Mouse (Mus musculus) stomach, embryonic 14.5 days (tissue): Measurements from ENCODE around the gene Gp5. TPM values are rescaled to one million over a fixed set of nuclear protein-coding genes. Genes with fewer than 3 reads are reported as not detected.

ENCODE experiments used
- ATAC-seq: fragments of 200-750 bp; cut with Nextera tagmentation; 2 replicates; pipeline ENCODE4 v1.8.0; 2017; ENCODE audit warnings: low read depth, moderate TSS enrichment; ENCODE audit not compliant: insufficient number of reproducible peaks, insufficient read depth, low FRiP score
- H3K27ac ChIP-seq: fragments of 300-500 bp; sonication (generic); 2 replicates; pipeline ENCODE4 v1.5.1; 2014; ENCODE audit warnings: mild to moderate bottlenecking, low read length, moderate library complexity, mixed read lengths
- H3K27me3 ChIP-seq: fragments of 300-500 bp; sonication (generic); 2 replicates; pipeline ENCODE4 v1.6.1; 2014; ENCODE audit warnings: low read length, control low read depth, mixed read lengths; ENCODE audit not compliant: control insufficient read depth, insufficient read depth
- H3K36me3 ChIP-seq: fragments of 300-500 bp; sonication (generic); 2 replicates; pipeline ENCODE4 v1.6.1; 2014; ENCODE audit warnings: mild to moderate bottlenecking, control low read depth, low read length, moderate library complexity, mixed read lengths; ENCODE audit not compliant: control insufficient read depth, insufficient read depth
- H3K4me1 ChIP-seq: fragments of 300-500 bp; sonication (generic); 2 replicates; pipeline ENCODE4 v1.6.1; 2014; ENCODE audit warnings: low read length, control low read depth, mixed read lengths; ENCODE audit not compliant: control insufficient read depth, insufficient read depth
- H3K4me2 ChIP-seq: fragments of 300-500 bp; sonication (generic); replicated peaks from 2 replicates; pipeline ENCODE4 v1.6.1; 2014; ENCODE audit warnings: low read depth, low read length, control low read depth
- H3K4me3 ChIP-seq: fragments of 300-500 bp; sonication (generic); 2 replicates; pipeline ENCODE4 v1.5.1; 2014; ENCODE audit warnings: low read depth, low read length, control low read depth
- H3K9ac ChIP-seq: fragments of 300-500 bp; sonication (generic); replicated peaks from 2 replicates; pipeline ENCODE4 v1.6.1; 2014; ENCODE audit warnings: low read depth, mild to moderate bottlenecking, control low read depth, low read length, moderate library complexity, mixed read lengths
- H3K9me3 ChIP-seq: fragments of 300-500 bp; sonication (generic); 2 replicates; pipeline ENCODE4 v1.6.1; 2016; ENCODE audit warnings: low read depth, low read length, control low read depth; ENCODE audit not compliant: control insufficient read depth
- WGBS: fragments of 180-500 bp; shearing (Covaris S2); extraction: QIAGEN DNeasy Blood & Tissue Kit; methylation state at CpG from one replicate; pipeline ENCODE4 v1.1.7; 2014; 5-methylcytosine and 5-hydroxymethylcytosine counted together
- polyA plus RNA-seq: library from polyadenylated mRNA; unstranded; fragments of >200 nt; fragmentation: Nextera tagmentation; extraction: Ambion mirVana; gene quantifications from 2 replicates; pipeline ENCODE4 v1.2.1, GENCODE M21; 2014

Gene Gp5
- polyA plus RNA-seq, 1 experiment from 2014 or later = 0.65 TPM

- H3K9ac ChIP-seq = no peak overlapping the region
- WGBS = 94% methylated on average over 4 of the region's 4 CpGs
- no peak overlapping the region for H3K4me2 ChIP-seq
- H3K4me1 ChIP-seq = 0 out of 2 replicates have a peak, but pooled peaks cover 5% of the 10 kb centered on the region
- H3K36me3 ChIP-seq = no peaks in the 10 kb centered on the region
- H3K4me3 ChIP-seq = no peak overlapping the region
- no peaks in the 10 kb centered on the region for H3K9me3 ChIP-seq
- H3K27ac ChIP-seq = no peak overlapping the region
- ATAC-seq = no peak
- H3K27me3 ChIP-seq = peaks cover 16% of the 10 kb centered on the region
Measured at GRCm38 (mm10) chr16:30306102-30306501, 4.5 kb downstream of the Gp5 start.

- Histone ChIP-seq H3K4me2 (no peak overlapping the region), H3K36me3 (no peaks in the 10 kb centered on the region), H3K27me3 (peaks cover 12% of the 10 kb centered on the region; the same call in 1 of the 2 replicates), H3K4me3 (no peak overlapping the region), H3K9ac (no peak overlapping the region), H3K27ac (no peak overlapping the region), H3K9me3 (no peaks in the 10 kb centered on the region), H3K4me1 (0 out of 2 replicates have a peak, but pooled peaks cover 5% of the 10 kb centered on the region)
- no peak for ATAC-seq
- WGBS = 55% methylated on average over 5 of the region's 5 CpGs
Measured at GRCm38 (mm10) chr16:30304236-30304635, 6.3 kb downstream of the Gp5 start.

GRCm38 (mm10) chr16:30303411-30303810, 7.2 kb downstream of the Gp5 start:
- no peak for ATAC-seq
- H3K27ac ChIP-seq = no peak overlapping the region
- H3K4me1 ChIP-seq = 0 out of 2 replicates have a peak, but pooled peaks cover 2% of the 10 kb centered on the region
- H3K27me3 ChIP-seq = peaks cover 10% of the 10 kb centered on the region; the same call in 1 of the 2 replicates
- 71% methylated on average over 2 of the region's 2 CpGs for WGBS
- no peak overlapping the region for H3K4me3 ChIP-seq
- H3K4me2 ChIP-seq = no peak overlapping the region
- no peaks in the 10 kb centered on the region for H3K9me3 ChIP-seq
- no peak overlapping the region for H3K9ac ChIP-seq
- H3K36me3 ChIP-seq = no peaks in the 10 kb centered on the region

DNA sequence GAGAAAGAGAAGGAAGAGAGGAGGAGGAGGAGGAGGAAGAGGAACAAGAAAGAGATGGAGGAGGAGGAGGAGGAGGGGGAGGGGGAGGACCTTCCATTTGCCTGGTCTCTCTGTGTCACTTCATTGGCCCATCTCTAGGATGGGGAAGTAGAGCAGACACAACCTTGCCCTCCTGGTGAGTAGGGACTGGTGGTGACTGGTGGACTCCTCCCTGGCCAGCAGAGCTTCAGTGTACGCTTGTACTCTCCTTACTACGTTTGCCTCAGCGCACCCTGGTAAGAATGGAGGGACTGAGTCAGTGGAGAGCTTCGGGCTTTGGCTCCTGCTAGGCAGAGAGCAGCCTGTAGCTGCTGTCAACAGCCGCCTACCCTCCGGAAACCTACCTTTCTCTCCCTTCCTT, 7.9 kb downstream of the Gp5 start:
- Histone ChIP-seq H3K4me2 (no peak overlapping the region), H3K9ac (no peak overlapping the region), H3K9me3 (no peaks in the 10 kb centered on the region), H3K4me3 (no peak overlapping the region), H3K36me3 (no peaks in the 10 kb centered on the region), H3K4me1 (no peaks in the 10 kb centered on the region), H3K27me3 (peaks cover 5% of the 10 kb centered on the region; the same call in 1 of the 2 replicates), H3K27ac (no peak overlapping the region)
- 85% methylated on average over 6 of the region's 6 CpGs for WGBS
- ATAC-seq = no peak

DNA sequence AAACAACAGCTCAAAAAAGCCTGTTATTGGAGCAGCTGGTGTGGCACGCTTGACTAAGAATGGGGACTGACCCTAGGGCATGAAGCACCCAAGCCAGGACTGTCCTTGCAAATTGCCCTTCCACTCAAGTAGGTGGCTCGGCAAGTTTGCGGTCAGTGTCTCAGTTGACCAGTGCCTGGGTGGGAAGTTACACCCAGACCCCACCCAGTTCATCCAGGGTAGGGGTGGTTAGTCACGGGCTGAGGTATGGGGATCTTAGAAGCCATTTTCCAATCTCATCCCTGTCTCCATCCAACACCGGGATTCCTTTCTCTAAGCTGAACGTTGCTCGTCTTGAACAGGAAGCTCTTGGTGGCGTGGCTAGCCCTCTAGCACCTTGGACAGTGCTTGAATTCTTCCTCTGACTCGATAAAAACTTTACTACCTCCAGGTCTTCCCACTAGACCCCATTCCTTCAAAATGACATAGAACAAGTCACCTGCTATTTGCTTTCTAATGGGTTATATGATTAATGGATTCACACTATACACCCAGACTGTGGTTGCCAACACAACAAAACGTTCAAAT, 10.8 kb downstream of the Gp5 start:
- Histone ChIP-seq H3K4me3 (no peak overlapping the region), H3K27me3 (no peaks in the 10 kb centered on the region), H3K9me3 (no peaks in the 10 kb centered on the region), H3K4me2 (no peak overlapping the region), H3K36me3 (no peaks in the 10 kb centered on the region), H3K9ac (no peak overlapping the region), H3K4me1 (no peaks in the 10 kb centered on the region), H3K27ac (no peak overlapping the region)
- no peak for ATAC-seq
- WGBS = 60% methylated on average over 10 of the region's 10 CpGs

DNA sequence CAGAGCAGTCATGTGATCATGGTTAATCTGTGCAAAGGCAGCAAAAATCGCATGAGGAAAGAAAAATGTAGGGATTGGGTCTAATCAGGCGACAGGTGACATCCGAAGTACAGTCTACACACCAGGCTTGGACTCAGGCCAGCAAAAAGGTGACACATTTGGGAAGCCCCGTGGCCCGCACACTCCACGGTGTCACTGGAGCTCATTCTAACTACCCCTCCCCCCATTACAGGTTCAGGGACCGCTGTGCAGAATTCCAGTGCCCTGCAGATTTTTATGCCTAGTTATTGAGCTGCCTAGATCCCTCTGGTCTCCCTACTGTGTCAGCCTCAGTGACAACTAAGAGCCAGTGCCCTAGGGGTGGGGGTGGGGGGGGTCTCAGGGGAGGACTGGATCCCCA, 13.1 kb downstream of the Gp5 start:
- no peak for ATAC-seq
- no peak overlapping the region for H3K27ac ChIP-seq
- WGBS = 81% methylated on average over 7 of the region's 7 CpGs
- H3K27me3 ChIP-seq = no peaks in the 10 kb centered on the region
- no peak overlapping the region for H3K4me3 ChIP-seq
- H3K4me1 ChIP-seq = no peaks in the 10 kb centered on the region
- no peak overlapping the region for H3K9ac ChIP-seq
- no peaks in the 10 kb centered on the region for H3K36me3 ChIP-seq
- H3K4me2 ChIP-seq = no peak overlapping the region
- no peaks in the 10 kb centered on the region for H3K9me3 ChIP-seq

GRCm38 (mm10) chr16:30296601-30297275, 13.8 kb downstream of the Gp5 start:
- Histone ChIP-seq H3K4me1 (no peaks in the 10 kb centered on the region), H3K9me3 (no peaks in the 10 kb centered on the region), H3K27ac (no peak overlapping the region), H3K27me3 (no peaks in the 10 kb centered on the region), H3K9ac (no peak overlapping the region), H3K36me3 (no peaks in the 10 kb centered on the region), H3K4me3 (no peak overlapping the region), H3K4me2 (no peak overlapping the region)
- ATAC-seq = no peak
- WGBS = 88% methylated on average over 11 of the region's 11 CpGs

DNA sequence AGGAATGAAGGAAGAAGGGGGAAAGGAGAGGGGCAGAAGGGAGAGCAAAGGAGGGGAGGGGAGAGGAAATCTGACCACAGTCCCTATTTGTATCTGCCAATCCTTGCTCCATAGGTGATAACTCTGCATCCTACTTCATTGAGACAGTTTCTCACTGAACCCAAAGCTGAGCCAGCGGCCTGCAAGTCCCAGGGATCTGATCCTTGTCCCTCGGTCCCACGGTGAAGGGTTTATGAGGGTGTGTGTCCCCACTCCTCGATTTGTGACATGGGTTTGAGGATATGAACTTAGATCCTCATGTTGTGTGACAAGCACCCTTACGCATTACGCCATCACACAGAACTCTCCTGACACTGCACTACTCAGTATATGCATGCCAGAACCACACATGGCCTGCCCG, 15.5 kb downstream of the Gp5 start:
- H3K9ac ChIP-seq = no peak overlapping the region
- no peaks in the 10 kb centered on the region for H3K4me1 ChIP-seq
- no peak for ATAC-seq
- 93% methylated on average over 7 of the region's 7 CpGs for WGBS
- H3K4me3 ChIP-seq = no peak overlapping the region
- H3K4me2 ChIP-seq = no peak overlapping the region
- no peaks in the 10 kb centered on the region for H3K36me3 ChIP-seq
- no peak overlapping the region for H3K27ac ChIP-seq
- no peaks in the 10 kb centered on the region for H3K27me3 ChIP-seq
- H3K9me3 ChIP-seq = no peaks in the 10 kb centered on the region
